Mouse (Mus musculus) midbrain, embryonic 16.5 days (tissue): ENCODE results near the gene Sf3b3. TPM values are rescaled to one million over a fixed set of nuclear protein-coding genes. Genes with fewer than 3 reads are reported as not detected.

ENCODE experiments used
- ATAC-seq: fragments of 200-750 bp; cut with Nextera tagmentation; 2 replicates; pipeline ENCODE4 v1.8.0; 2017; ENCODE audit warnings: moderate TSS enrichment
- H3K27ac ChIP-seq: fragments of 300-500 bp; sonication (generic); 2 replicates; pipeline ENCODE4 v1.5.1; 2014; ENCODE audit warnings: mild to moderate bottlenecking, low read length, mixed read lengths
- H3K27me3 ChIP-seq: fragments of 300-500 bp; sonication (generic); 2 replicates; pipeline ENCODE4 v1.6.1; 2014; ENCODE audit warnings: low read depth, low read length, mixed read lengths; ENCODE audit not compliant: control insufficient read depth, insufficient read depth
- H3K36me3 ChIP-seq: fragments of 300-500 bp; sonication (generic); 2 replicates; pipeline ENCODE4 v1.6.1; 2014; ENCODE audit warnings: mild to moderate bottlenecking, low read length, moderate library complexity, mixed read lengths; ENCODE audit not compliant: control insufficient read depth, insufficient read depth
- H3K4me1 ChIP-seq: fragments of 300-500 bp; sonication (generic); 2 replicates; pipeline ENCODE4 v1.6.1; 2014; ENCODE audit warnings: mild to moderate bottlenecking, low read length, mixed read lengths; ENCODE audit not compliant: control insufficient read depth, insufficient read depth
- H3K4me2 ChIP-seq: fragments of 300-500 bp; sonication (generic); 2 replicates; pipeline ENCODE4 v1.6.1; 2014; ENCODE audit warnings: mild to moderate bottlenecking, low read length, mixed read lengths
- H3K4me3 ChIP-seq: fragments of 300-500 bp; sonication (generic); 2 replicates; pipeline ENCODE4 v1.5.1; 2014; ENCODE audit warnings: low read depth, mild to moderate bottlenecking, low read length, moderate library complexity, mixed read lengths
- H3K9ac ChIP-seq: fragments of 300-500 bp; sonication (generic); 2 replicates; pipeline ENCODE4 v1.6.1; 2014; ENCODE audit warnings: low read depth, low read length, mixed read lengths
- H3K9me3 ChIP-seq: fragments of 300-500 bp; sonication (generic); replicated peaks from 2 replicates; pipeline ENCODE4 v1.6.1; 2014; ENCODE audit warnings: mild to moderate bottlenecking, low read length, mixed read lengths; ENCODE audit not compliant: control insufficient read depth, poor library complexity, severe bottlenecking
- WGBS: fragments of 180-500 bp; shearing (Covaris S2); extraction: QIAGEN DNeasy Blood & Tissue Kit; methylation state at CpG from one replicate; pipeline ENCODE4 v1.1.7; 2014; 5-methylcytosine and 5-hydroxymethylcytosine counted together
- polyA plus RNA-seq: library from polyadenylated mRNA; unstranded; fragments of >200 nt; fragmentation: Nextera tagmentation; extraction: Ambion mirVana; gene quantifications from 2 replicates; pipeline ENCODE4 v1.2.1, GENCODE M21; 2015

Sf3b3 gene
- polyA plus RNA-seq, 1 experiment from 2014 or later = 92.3 TPM

- no peak for ATAC-seq
- Histone ChIP-seq H3K9ac (no peak overlapping the region), H3K27ac (no peak overlapping the region), H3K27me3 (no peaks in the 10 kb centered on the region), H3K9me3 (no peaks in the 10 kb centered on the region), H3K4me3 (no peak overlapping the region), H3K4me1 (no peaks in the 10 kb centered on the region), H3K36me3 (no peaks in the 10 kb centered on the region), H3K4me2 (no peak overlapping the region)
- 69% methylated on average over 7 of the region's 7 CpGs for WGBS
Observed at GRCm38 (mm10) chr8:110760280-110760940, 86.2 kb downstream of the Sf3b3 start.

Other genes with a start within 250 kb of the Sf3b3 start
- gene Vac14, start 228.2 kb downstream of the Sf3b3 start, polyA plus RNA-seq = 25.2 and 28.5 TPM in 2 replicates
- 24.5 and 24.9 TPM in 2 replicates for gene Mtss1l, start 125.3 kb downstream of the Sf3b3 start, polyA plus RNA-seq
- 6.9 and 7.7 TPM in 2 replicates for gene Il34, start 40.9 kb downstream of the Sf3b3 start, polyA plus RNA-seq
- gene Cog4, start 187 bp downstream of the Sf3b3 start, polyA plus RNA-seq = 72.1 and 77.4 TPM in 2 replicates
- 6.3 and 7.3 TPM in 2 replicates for gene Fuk, start 55.7 kb upstream of the Sf3b3 start, polyA plus RNA-seq
- gene St3gal2, start 73.1 kb upstream of the Sf3b3 start, polyA plus RNA-seq = 25.9 and 26.8 TPM in 2 replicates
- gene Ddx19a, start 151.0 kb upstream of the Sf3b3 start, polyA plus RNA-seq = 10.2 and 10.4 TPM in 2 replicates
- gene Ddx19b, start 185.0 kb upstream of the Sf3b3 start, polyA plus RNA-seq = 7.2 and 7.9 TPM in 2 replicates
- 87.9 and 91.6 TPM in 2 replicates for gene Aars, start 186.4 kb upstream of the Sf3b3 start, polyA plus RNA-seq
- gene Exosc6, start 209.6 kb upstream of the Sf3b3 start, polyA plus RNA-seq = not detected in 2 replicates
- gene Clec18a, start 245.6 kb upstream of the Sf3b3 start, polyA plus RNA-seq = 0.26 and 0.47 TPM in 2 replicates
- gene Pdpr, start 247.8 kb upstream of the Sf3b3 start, polyA plus RNA-seq = 7.9 and 10.1 TPM in 2 replicates